Mouse (Mus musculus) cerebellum, adult 2 months (tissue): ENCODE data around the gene Lmx1a. TPM values are rescaled to one million over a fixed set of nuclear protein-coding genes. Genes with fewer than 3 reads are reported as not detected.
A peak's percentile ranks its signal among the peaks of the same experiment; 100 is the strongest.

Source experiments
- DNase-seq, 2 experiments: peaks; one replicate each; pipeline ENCODE4 v3.0.0; 2021
- H3K27ac ChIP-seq: fragments of 200-500 bp; 2 replicates; pipeline ENCODE4 v1.5.1; 2012; ENCODE audit warnings: low read length, control low read depth, inconsistent platforms; ENCODE audit not compliant: insufficient read depth
- H3K27me3 ChIP-seq: fragments of 200-500 bp; 2 replicates; pipeline ENCODE4 v1.6.1; 2012; ENCODE audit warnings: inconsistent platforms, mild to moderate bottlenecking, low read length, moderate library complexity; ENCODE audit not compliant: control insufficient read depth, insufficient read depth
- H3K4me1 ChIP-seq: fragments of 200-500 bp; 2 replicates; pipeline ENCODE4 v1.6.1; 2011; ENCODE audit warnings: low read length; ENCODE audit not compliant: control insufficient read depth, insufficient read depth
- H3K4me3 ChIP-seq: fragments of 200-500 bp; replicated peaks from 2 replicates; pipeline ENCODE3; 2011; ENCODE audit warnings: mild to moderate bottlenecking, low read depth, low read length, control low read depth; ENCODE audit not compliant: insufficient read depth
- CTCF ChIP-seq: fragments of 200-500 bp; IDR thresholded peaks from 2 replicates; pipeline ENCODE4 v1.5.1; 2011; ENCODE audit warnings: low read depth, mild to moderate bottlenecking, control low read depth, low read length, moderate library complexity, borderline replicate concordance; ENCODE audit not compliant: insufficient read depth
- POLR2A ChIP-seq: fragments of 200-500 bp; IDR thresholded peaks from 2 replicates; pipeline ENCODE4 v1.6.1; 2011; ENCODE audit warnings: low read length, control low read depth, borderline replicate concordance; ENCODE audit not compliant: insufficient read depth
- WGBS: fragments of 180-500 bp; shearing (Covaris S2); methylation state at CpG from one replicate; pipeline ENCODE4 v1.1.7; 2018; 5-methylcytosine and 5-hydroxymethylcytosine counted together
- polyA plus RNA-seq: library from polyadenylated mRNA; depleted of rRNA; stranded (reverse); fragments of >200 nt; gene quantifications from 2 replicates; pipeline ENCODE4 v1.2.3, GENCODE M21; 2012

Gene Lmx1a
- polyA plus RNA-seq, 1 experiment: 1.1 TPM

GRCm38 (mm10) chr1:167779766-167780488 is 90.9 kb downstream of the Lmx1a start:
- Histone ChIP-seq H3K4me3 (no peak overlapping the region), H3K4me1 (no peaks in the 10 kb centered on the region), H3K27me3 (no peaks in the 10 kb centered on the region), H3K27ac (no peak overlapping the region)
- 44% methylated on average over 4 of the region's 5 CpGs for WGBS
- no peak for DNase-seq
- TF ChIP-seq POLR2A (no peak), CTCF (no peak)

GRCm38 (mm10) chr1:167781787-167782484 is 92.9 kb downstream of the Lmx1a start:
- no peak overlapping the region for H3K27ac ChIP-seq
- WGBS: 43% methylated on average over 10 of the region's 10 CpGs
- no peaks in the 10 kb centered on the region for H3K4me1 ChIP-seq
- DNase-seq: peak; percentile 33 to 38
- no peaks in the 10 kb centered on the region for H3K27me3 ChIP-seq
- TF ChIP-seq POLR2A (no peak), CTCF (peak; percentile 48; the same call in 1 of the 2 replicates)
- no peak overlapping the region for H3K4me3 ChIP-seq

GRCm38 (mm10) chr1:167784067-167784466 is 95.0 kb downstream of the Lmx1a start:
- Histone ChIP-seq H3K4me1 (no peaks in the 10 kb centered on the region), H3K27ac (no peak overlapping the region), H3K27me3 (no peaks in the 10 kb centered on the region), H3K4me3 (no peak overlapping the region)
- no peak for DNase-seq
- WGBS: 67% methylated on average over 2 of the region's 2 CpGs
- TF ChIP-seq CTCF (no peak), POLR2A (no peak)

GRCm38 (mm10) chr1:167788684-167789413 is 99.8 kb downstream of the Lmx1a start:
- WGBS: 66% methylated on average over 12 of the region's 12 CpGs
- no peak for DNase-seq

GRCm38 (mm10) chr1:167789448-167789847 is 100.4 kb downstream of the Lmx1a start:
- DNase-seq: no peak
- TF ChIP-seq POLR2A: no peak
- no peak for TF ChIP-seq CTCF
- Histone ChIP-seq H3K4me1 (no peaks in the 10 kb centered on the region), H3K27ac (no peak overlapping the region), H3K27me3 (no peaks in the 10 kb centered on the region), H3K4me3 (no peak overlapping the region)
- WGBS: 61% methylated on average over 8 of the region's 8 CpGs

More at GRCm38 (mm10) chr1:167788684-167789413, 99.8 kb downstream of the Lmx1a start:
- Histone ChIP-seq H3K27ac (no peak overlapping the region), H3K4me1 (no peaks in the 10 kb centered on the region), H3K4me3 (no peak overlapping the region), H3K27me3 (no peaks in the 10 kb centered on the region)
- TF ChIP-seq CTCF (no peak), POLR2A (no peak)

GRCm38 (mm10) chr1:167790688-167791087 is 101.7 kb downstream of the Lmx1a start:
- Histone ChIP-seq H3K4me3 (no peak overlapping the region), H3K27ac (no peak overlapping the region), H3K27me3 (no peaks in the 10 kb centered on the region), H3K4me1 (no peaks in the 10 kb centered on the region)
- TF ChIP-seq POLR2A (no peak), CTCF (no peak)
- no peak for DNase-seq
- WGBS: 81% methylated on average over 3 of the region's 3 CpGs

GRCm38 (mm10) chr1:167791221-167791620 is 102.2 kb downstream of the Lmx1a start:
- H3K4me3 ChIP-seq: no peak overlapping the region
- DNase-seq: no peak
- TF ChIP-seq POLR2A: no peak
- no peak for TF ChIP-seq CTCF
- H3K4me1 ChIP-seq: no peaks in the 10 kb centered on the region
- H3K27me3 ChIP-seq: no peaks in the 10 kb centered on the region
- 64% methylated on average over 11 of the region's 11 CpGs for WGBS
- H3K27ac ChIP-seq: no peak overlapping the region
